Mouse (Mus musculus): ENCODE measurements around the gene Gm6793. TPM values are rescaled to one million over a fixed set of nuclear protein-coding genes. Genes with fewer than 3 reads are reported as not detected.

Gene Gm6793
- polyA plus RNA-seq, 1 experiment from 2014 or later = 0.75 TPM

- WGBS = 8% methylated on average over 8 of the region's 8 CpGs
- no peak overlapping the region for H3K4me3 ChIP-seq (ENCODE audit: low read depth, low read length)
- ATAC-seq (ENCODE audit: insufficient number of reproducible peaks, low FRiP score, low TSS enrichment, low read depth) = peak; percentile 67; the same call in 1 of the 2 replicates
- H3K9me3 ChIP-seq (ENCODE audit: control insufficient read depth, low read length) = no peaks in the 10 kb centered on the region
- no peaks in the 10 kb centered on the region for H3K27me3 ChIP-seq (ENCODE audit: control insufficient read depth, insufficient read depth, low read length)
- H3K4me1 ChIP-seq (ENCODE audit: control insufficient read depth, insufficient read depth, low read length) = no peaks in the 10 kb centered on the region
- H3K36me3 ChIP-seq (ENCODE audit: control insufficient read depth, insufficient read depth, low read length) = no peaks in the 10 kb centered on the region
- H3K4me2 ChIP-seq (ENCODE audit: low read depth, severe bottlenecking) = no peak overlapping the region
- no peak overlapping the region for H3K27ac ChIP-seq (replicated peaks; ENCODE audit: low read depth, low read length)
- no peak overlapping the region for H3K9ac ChIP-seq (ENCODE audit: low read length)
- DNase-seq (ENCODE audit: low spot score) = peak; percentile 75
These were observed 19.8 kb upstream of the Gm6793 start for GRCm38 (mm10) chr8:112034603-112035002.

DNA sequence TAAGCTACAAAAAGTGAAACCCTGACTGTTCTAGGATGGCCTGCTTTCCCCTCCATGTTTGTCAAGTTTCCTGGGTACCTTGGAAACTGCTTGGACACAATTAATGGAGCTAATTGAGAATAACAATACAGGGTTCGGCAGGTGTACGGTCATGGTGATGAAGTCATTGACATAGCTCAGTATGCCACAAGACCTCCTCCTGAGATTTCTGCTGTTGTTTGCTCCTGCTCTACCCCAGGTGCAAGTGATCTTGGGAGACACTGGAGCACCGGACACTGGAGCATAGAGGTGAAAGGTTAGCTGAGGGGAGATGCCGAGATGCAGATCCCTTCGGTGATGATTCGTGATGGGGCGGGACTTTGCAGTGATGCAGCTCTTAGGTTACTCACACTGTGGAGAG is 18.2 kb upstream of the Gm6793 start:
- Histone ChIP-seq H3K4me3 (ENCODE audit: low read depth, low read length) (no peak overlapping the region), H3K9me3 (ENCODE audit: control insufficient read depth, low read length) (no peaks in the 10 kb centered on the region), H3K4me1 (ENCODE audit: control insufficient read depth, insufficient read depth, low read length) (no peaks in the 10 kb centered on the region), H3K27me3 (ENCODE audit: control insufficient read depth, insufficient read depth, low read length) (no peaks in the 10 kb centered on the region), H3K27ac (replicated peaks; ENCODE audit: low read depth, low read length) (no peak overlapping the region), H3K4me2 (ENCODE audit: low read depth, severe bottlenecking) (no peak overlapping the region), H3K9ac (ENCODE audit: low read length) (no peak overlapping the region), H3K36me3 (ENCODE audit: control insufficient read depth, insufficient read depth, low read length) (no peaks in the 10 kb centered on the region)
- WGBS = 60% methylated on average over 7 of the region's 7 CpGs
- ATAC-seq (ENCODE audit: insufficient number of reproducible peaks, low FRiP score, low TSS enrichment, low read depth) (no peak), DNase-seq (ENCODE audit: low spot score) (no peak)

GRCm38 (mm10) chr8:112030663-112031062 is 15.8 kb upstream of the Gm6793 start:
- Histone ChIP-seq H3K4me2 (ENCODE audit: low read depth, severe bottlenecking) (no peak overlapping the region), H3K36me3 (ENCODE audit: control insufficient read depth, insufficient read depth, low read length) (no peaks in the 10 kb centered on the region), H3K9ac (ENCODE audit: low read length) (no peak overlapping the region), H3K4me3 (ENCODE audit: low read depth, low read length) (no peak overlapping the region), H3K4me1 (ENCODE audit: control insufficient read depth, insufficient read depth, low read length) (0 out of 2 replicates have a peak, but pooled peaks cover 2% of the 10 kb centered on the region), H3K9me3 (ENCODE audit: control insufficient read depth, low read length) (no peaks in the 10 kb centered on the region), H3K27me3 (ENCODE audit: control insufficient read depth, insufficient read depth, low read length) (no peaks in the 10 kb centered on the region), H3K27ac (replicated peaks; ENCODE audit: low read depth, low read length) (no peak overlapping the region)
- DNase-seq (ENCODE audit: low spot score) (no peak), ATAC-seq (ENCODE audit: insufficient number of reproducible peaks, low FRiP score, low TSS enrichment, low read depth) (no peak)
- 60% methylated on average over 6 of the region's 6 CpGs for WGBS

- no peaks in the 10 kb centered on the region for H3K27me3 ChIP-seq (ENCODE audit: control insufficient read depth, insufficient read depth, low read length)
- ATAC-seq (ENCODE audit: insufficient number of reproducible peaks, low FRiP score, low TSS enrichment, low read depth) = no peak
- 90% methylated on average over 7 of the region's 7 CpGs for WGBS
- no peaks in the 10 kb centered on the region for H3K36me3 ChIP-seq (ENCODE audit: control insufficient read depth, insufficient read depth, low read length)
- H3K4me2 ChIP-seq (ENCODE audit: low read depth, severe bottlenecking) = no peak overlapping the region
- no peak for DNase-seq (ENCODE audit: low spot score)
- no peak overlapping the region for H3K9ac ChIP-seq (ENCODE audit: low read length)
- H3K27ac ChIP-seq (replicated peaks; ENCODE audit: low read depth, low read length) = no peak overlapping the region
- H3K4me1 ChIP-seq (ENCODE audit: control insufficient read depth, insufficient read depth, low read length) = 0 out of 2 replicates have a peak, but pooled peaks cover 2% of the 10 kb centered on the region
- no peak overlapping the region for H3K4me3 ChIP-seq (ENCODE audit: low read depth, low read length)
- H3K9me3 ChIP-seq (ENCODE audit: control insufficient read depth, low read length) = no peaks in the 10 kb centered on the region
These were observed 14.6 kb upstream of the Gm6793 start for GRCm38 (mm10) chr8:112029455-112029854.

DNA sequence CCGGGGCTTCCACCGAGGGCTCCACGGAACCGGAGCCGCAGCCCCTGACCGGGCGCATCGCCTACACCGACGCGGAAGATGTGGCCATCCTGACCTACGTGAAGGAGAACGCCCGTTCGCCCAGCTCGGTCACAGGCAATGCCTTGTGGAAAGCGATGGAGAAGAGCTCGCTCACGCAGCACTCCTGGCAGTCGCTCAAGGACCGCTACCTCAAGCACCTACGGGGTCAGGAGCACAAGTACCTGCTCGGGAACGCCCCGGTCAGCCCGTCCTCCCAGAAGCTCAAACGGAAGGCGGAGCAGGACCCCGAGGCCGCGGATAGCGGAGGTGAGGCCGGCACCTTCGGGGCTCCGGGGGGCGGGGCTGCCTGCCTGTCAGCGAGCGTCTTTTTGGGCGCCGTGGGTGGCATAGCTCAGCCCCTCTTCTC is 3.0 kb downstream of the Gm6793 start:
- no peaks in the 10 kb centered on the region for H3K27me3 ChIP-seq (ENCODE audit: control insufficient read depth, insufficient read depth, low read length)
- no peaks in the 10 kb centered on the region for H3K9me3 ChIP-seq (ENCODE audit: control insufficient read depth, low read length)
- H3K27ac ChIP-seq (replicated peaks; ENCODE audit: low read depth, low read length) = no peak overlapping the region
- ATAC-seq (ENCODE audit: insufficient number of reproducible peaks, low FRiP score, low TSS enrichment, low read depth) (peak; percentile 49), DNase-seq (ENCODE audit: low spot score) (no peak)
- peaks cover 12% of the 10 kb centered on the region for H3K4me1 ChIP-seq (ENCODE audit: control insufficient read depth, insufficient read depth, low read length)
- peak overlapping the region; percentile 68 for H3K9ac ChIP-seq (ENCODE audit: low read length)
- peak overlapping the region; percentile 92 for H3K4me2 ChIP-seq (ENCODE audit: low read depth, severe bottlenecking)
- no peaks in the 10 kb centered on the region for H3K36me3 ChIP-seq (ENCODE audit: control insufficient read depth, insufficient read depth, low read length)
- under 1% methylated on average over 40 of the region's 40 CpGs for WGBS
- peak overlapping the region; percentile 75 for H3K4me3 ChIP-seq (ENCODE audit: low read depth, low read length)

- H3K9ac ChIP-seq (ENCODE audit: low read length) = peak within 1 kb of the TSS; percentile 86
- under 1% methylated on average over 61 of the region's 61 CpGs for WGBS
- peak within 1 kb of the TSS; percentile 59 for H3K27ac ChIP-seq (replicated peaks; ENCODE audit: low read depth, low read length)
- peaks cover 12% of the 10 kb centered on the region for H3K4me1 ChIP-seq (ENCODE audit: control insufficient read depth, insufficient read depth, low read length)
- ATAC-seq (ENCODE audit: insufficient number of reproducible peaks, low FRiP score, low TSS enrichment, low read depth) (peak; percentile 90), DNase-seq (ENCODE audit: low spot score) (peak; percentile 94)
- peak within 1 kb of the TSS; percentile 92 for H3K4me2 ChIP-seq (ENCODE audit: low read depth, severe bottlenecking)
- H3K4me3 ChIP-seq (ENCODE audit: low read depth, low read length) = peak within 1 kb of the TSS; percentile 75
- no peaks in the 10 kb centered on the region for H3K27me3 ChIP-seq (ENCODE audit: control insufficient read depth, insufficient read depth, low read length)
- no peaks in the 10 kb centered on the region for H3K36me3 ChIP-seq (ENCODE audit: control insufficient read depth, insufficient read depth, low read length)
- no peaks in the 10 kb centered on the region for H3K9me3 ChIP-seq (ENCODE audit: control insufficient read depth, low read length)
These were observed 3.6 kb downstream of the Gm6793 start, which contains the start of the genes Kars and Terf2ip for GRCm38 (mm10) chr8:112010997-112011815. TSS of gene Kars (minus strand) at chr8:112011323. TSS of gene Terf2ip (plus strand) at chr8:112011398.

- Histone ChIP-seq H3K9ac (ENCODE audit: low read length) (no peak overlapping the region), H3K36me3 (ENCODE audit: control insufficient read depth, insufficient read depth, low read length) (peaks cover 9% of the 10 kb centered on the region; the same call in 1 of the 2 replicates), H3K9me3 (ENCODE audit: control insufficient read depth, low read length) (no peaks in the 10 kb centered on the region), H3K4me2 (ENCODE audit: low read depth, severe bottlenecking) (no peak overlapping the region), H3K4me1 (ENCODE audit: control insufficient read depth, insufficient read depth, low read length) (peaks cover 12% of the 10 kb centered on the region), H3K4me3 (ENCODE audit: low read depth, low read length) (no peak overlapping the region), H3K27ac (replicated peaks; ENCODE audit: low read depth, low read length) (no peak overlapping the region), H3K27me3 (ENCODE audit: control insufficient read depth, insufficient read depth, low read length) (no peaks in the 10 kb centered on the region)
- 87% methylated on average over 7 of the region's 7 CpGs for WGBS
- no peak for ATAC-seq (ENCODE audit: insufficient number of reproducible peaks, low FRiP score, low TSS enrichment, low read depth)
- no peak for DNase-seq (ENCODE audit: low spot score)
These were observed 5.3 kb downstream of the Gm6793 start for GRCm38 (mm10) chr8:112009558-112009957.

DNA sequence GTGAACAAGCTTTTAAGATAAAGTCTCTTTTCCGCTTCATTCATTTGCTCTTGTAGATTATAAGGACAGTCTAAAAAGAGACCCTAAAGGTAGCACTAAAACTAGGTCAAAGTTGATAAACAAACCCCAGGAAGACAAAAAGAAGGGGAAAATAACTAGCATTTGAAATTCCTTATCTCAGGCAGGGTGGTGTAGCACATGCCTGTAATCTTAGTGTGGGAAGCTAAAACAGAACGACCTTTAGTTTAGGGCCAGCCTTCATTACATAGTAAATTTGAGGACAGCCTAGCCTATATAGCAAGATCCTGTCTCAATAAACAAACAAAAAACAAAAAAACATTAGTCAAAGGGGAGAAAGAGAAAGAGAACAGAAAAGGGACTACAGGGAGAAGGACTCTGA is 7.2 kb downstream of the Gm6793 start:
- DNase-seq (ENCODE audit: low spot score) (no peak), ATAC-seq (ENCODE audit: insufficient number of reproducible peaks, low FRiP score, low TSS enrichment, low read depth) (no peak)
- peaks cover 16% of the 10 kb centered on the region for H3K36me3 ChIP-seq (ENCODE audit: control insufficient read depth, insufficient read depth, low read length)
- no peak overlapping the region for H3K27ac ChIP-seq (replicated peaks; ENCODE audit: low read depth, low read length)
- no peaks in the 10 kb centered on the region for H3K9me3 ChIP-seq (ENCODE audit: control insufficient read depth, low read length)
- no peaks in the 10 kb centered on the region for H3K27me3 ChIP-seq (ENCODE audit: control insufficient read depth, insufficient read depth, low read length)
- no peak overlapping the region for H3K4me3 ChIP-seq (ENCODE audit: low read depth, low read length)
- H3K4me2 ChIP-seq (ENCODE audit: low read depth, severe bottlenecking) = no peak overlapping the region
- 94% methylated on average over 2 of the region's 2 CpGs for WGBS
- H3K9ac ChIP-seq (ENCODE audit: low read length) = no peak overlapping the region
- H3K4me1 ChIP-seq (ENCODE audit: control insufficient read depth, insufficient read depth, low read length) = peaks cover 7% of the 10 kb centered on the region
